Mouse (Mus musculus) CD4-positive, CD25-positive, alpha-beta regulatory T cell (primary cell): ENCODE data around the gene Olfr420. TPM values are rescaled to one million over a fixed set of nuclear protein-coding genes. Genes with fewer than 3 reads are reported as not detected.

Experiments
- polyA plus RNA-seq: library from polyadenylated mRNA; unstranded; fragments of 100-300 nt; shearing (Covaris generic); gene quantifications from one replicate; pipeline ENCODE4 v1.2.1, GENCODE M21; 2017

Olfr420 gene
- polyA plus RNA-seq: not detected

GRCm38 (mm10) chr1:174155333-174155732, at the start of gene Olfr420:
Gene Olfr420 (plus strand): TSS chr1:174155633.

GRCm38 (mm10) chr1:174121062-174121461, 34.4 kb upstream of the Olfr420 start, which contains the start of gene Olfr231:
Gene Olfr231 (minus strand): TSS chr1:174121162.

DNA sequence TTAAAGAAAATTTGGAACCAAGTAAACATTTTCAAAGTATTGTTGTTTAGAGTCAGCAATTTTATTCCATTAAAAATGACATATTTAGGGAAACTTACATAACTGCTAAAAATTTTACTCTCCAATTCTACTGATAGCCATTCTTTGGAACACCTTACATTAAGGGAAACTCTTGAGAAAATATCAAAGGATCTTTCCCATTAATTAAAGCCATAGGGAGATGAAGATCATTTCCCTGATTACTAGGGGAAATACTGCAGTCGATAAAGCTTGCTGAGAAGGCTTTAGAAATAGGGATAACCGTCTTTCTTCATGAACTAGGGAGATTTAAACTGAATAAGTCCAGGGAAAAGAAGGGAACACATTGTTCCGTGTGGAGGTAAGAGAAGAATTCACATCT, 24.2 kb upstream of the Olfr420 start, which contains the start of gene Olfr424:
Olfr424 (plus strand) TSS at position 301 of the 400 bp plus-strand sequence.

GRCm38 (mm10) chr1:174172605-174173004, 17.2 kb downstream of the Olfr420 start, which contains the start of gene Spta1:
Gene Spta1 (plus strand): TSS chr1:174172776.

Other genes starting within 250 kb of the Olfr420 start
- gene Ifi211, start 242.6 kb upstream of the Olfr420 start, polyA plus RNA-seq: 1.0 TPM
- gene Mndal, start 213.1 kb upstream of the Olfr420 start, polyA plus RNA-seq: 503 TPM
- 381 TPM for gene Ifi203, start 213.0 kb upstream of the Olfr420 start, polyA plus RNA-seq
- gene Ifi202b, start 172.9 kb upstream of the Olfr420 start, polyA plus RNA-seq: not detected
- 0.24 TPM for gene Ifi205, start 123.8 kb upstream of the Olfr420 start, polyA plus RNA-seq
- 0.07 TPM for gene Olfr433, start 114.9 kb upstream of the Olfr420 start, polyA plus RNA-seq
- gene Olfr432, start 106.4 kb upstream of the Olfr420 start, polyA plus RNA-seq: 0.24 TPM
- gene Olfr430, start 89.0 kb upstream of the Olfr420 start, polyA plus RNA-seq: not detected
- gene Olfr429, start 71.3 kb upstream of the Olfr420 start, polyA plus RNA-seq: not detected
- gene Olfr427, start 58.7 kb upstream of the Olfr420 start, polyA plus RNA-seq: not detected
- not detected for gene Olfr231, start 34.5 kb upstream of the Olfr420 start, polyA plus RNA-seq
- not detected for gene Olfr424, start 24.1 kb upstream of the Olfr420 start, polyA plus RNA-seq
- not detected for gene Spta1, start 17.1 kb downstream of the Olfr420 start, polyA plus RNA-seq
- not detected for gene Olfr419, start 96.4 kb downstream of the Olfr420 start, polyA plus RNA-seq
- not detected for gene Mptx1, start 174.9 kb downstream of the Olfr420 start, polyA plus RNA-seq
- not detected for gene Olfr417, start 209.5 kb downstream of the Olfr420 start, polyA plus RNA-seq
- gene Olfr248, start 235.4 kb downstream of the Olfr420 start, polyA plus RNA-seq: not detected